Mouse (Mus musculus) c-Kit-positive CD71-positive TER-119-positive erythroid progenitor cells, embryonic 14.5 days (primary cell): ENCODE data around the gene Pcdh19.

ENCODE experiments used
- DNase-seq: peaks from one replicate; pipeline ENCODE4 v3.0.0-alpha.2; 2013; ENCODE audit warnings: low spot score

Pcdh19 gene

GRCm38 (mm10) chrX:133657308-133658302 lies 31.2 kb downstream of the Pcdh19 start:
- DNase-seq, result no peak

GRCm38 (mm10) chrX:133655876-133656538 lies 32.8 kb downstream of the Pcdh19 start:
- DNase-seq, result no peak

DNA sequence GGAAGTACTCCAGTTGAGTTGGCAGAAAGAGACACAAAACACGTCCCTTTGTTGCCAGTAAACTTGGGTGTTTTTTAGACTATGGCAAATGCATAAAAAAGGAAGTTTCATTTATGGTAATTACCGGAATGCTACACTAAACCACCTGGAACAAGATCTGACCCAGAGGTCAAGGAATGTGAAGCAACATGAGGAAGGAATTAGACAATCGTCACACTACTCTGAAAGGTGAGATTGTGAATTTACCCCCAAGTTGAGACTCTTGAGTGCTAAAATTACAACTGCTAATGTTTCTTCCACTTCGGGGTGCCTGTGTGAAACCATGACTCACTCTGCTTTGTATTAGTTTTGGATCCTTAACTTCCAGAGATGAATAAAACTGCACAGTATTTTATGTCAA lies 33.6 kb downstream of the Pcdh19 start:
- no peak for DNase-seq

- DNase-seq, result no peak
These were observed 35.7 kb downstream of the Pcdh19 start for GRCm38 (mm10) chrX:133653071-133653470.

DNA sequence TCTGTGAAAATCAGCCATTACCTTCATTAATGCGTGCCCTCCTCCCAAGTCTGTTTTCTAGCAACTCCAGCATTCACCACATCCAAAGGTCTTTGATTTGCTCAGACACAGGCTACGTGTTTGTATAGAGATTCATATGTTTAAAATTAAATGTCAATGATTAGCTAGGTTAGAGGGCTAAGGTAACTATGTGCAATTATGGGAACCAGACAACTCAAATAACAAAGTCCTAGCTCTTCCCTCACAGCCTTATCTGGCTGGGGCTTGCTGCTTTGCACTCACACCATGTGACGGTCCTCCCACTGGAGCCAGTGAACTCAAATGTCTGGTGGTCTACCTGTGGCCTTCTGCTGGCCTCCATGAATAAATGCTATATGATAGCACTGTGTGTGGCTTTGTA lies 38.4 kb downstream of the Pcdh19 start:
- DNase-seq, result no peak

- no peak for DNase-seq
These were observed 41.0 kb downstream of the Pcdh19 start for GRCm38 (mm10) chrX:133647809-133648208.

DNA sequence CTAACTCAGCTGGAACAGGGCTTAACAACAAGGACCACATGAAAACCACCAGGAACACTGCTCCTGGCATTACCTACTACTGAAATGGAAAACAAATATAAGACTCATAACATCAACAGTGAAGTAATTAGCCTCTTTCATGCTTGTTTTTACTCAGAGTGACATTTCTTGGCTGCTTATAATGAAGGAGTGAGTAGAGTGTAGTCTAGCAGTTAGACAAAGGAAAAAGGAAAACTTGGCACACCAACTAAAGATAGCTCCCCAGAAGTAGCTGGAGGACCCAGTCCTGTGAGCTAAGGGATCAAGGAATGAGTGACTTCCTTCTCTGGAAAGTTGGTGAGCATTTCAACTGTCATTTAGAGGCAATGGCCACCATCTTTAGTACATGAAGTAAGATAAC lies 49.3 kb downstream of the Pcdh19 start:
- DNase-seq, result no peak

DNA sequence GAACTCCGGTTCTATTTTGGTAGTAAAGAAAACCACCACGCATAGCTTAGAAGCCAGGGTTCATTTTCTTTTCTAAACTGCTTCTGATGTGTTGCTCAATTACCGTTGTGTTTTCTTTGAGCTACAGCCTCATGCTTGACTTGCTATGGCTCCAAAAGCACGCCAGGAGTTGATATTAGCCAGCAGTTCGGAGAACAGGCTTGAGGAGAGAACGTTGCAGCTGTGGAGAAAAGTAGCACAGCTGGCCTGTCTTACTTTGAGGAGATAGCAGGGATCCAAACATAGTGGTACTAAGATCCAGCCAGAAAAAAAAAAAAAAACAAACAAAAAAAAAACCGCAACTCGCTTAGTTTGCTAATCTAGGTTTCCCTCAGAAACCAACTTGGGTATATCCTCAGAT lies 59.2 kb downstream of the Pcdh19 start:
- no peak for DNase-seq

- no peak for DNase-seq
These were observed 70.6 kb downstream of the Pcdh19 start for GRCm38 (mm10) chrX:133618222-133618621.

DNA sequence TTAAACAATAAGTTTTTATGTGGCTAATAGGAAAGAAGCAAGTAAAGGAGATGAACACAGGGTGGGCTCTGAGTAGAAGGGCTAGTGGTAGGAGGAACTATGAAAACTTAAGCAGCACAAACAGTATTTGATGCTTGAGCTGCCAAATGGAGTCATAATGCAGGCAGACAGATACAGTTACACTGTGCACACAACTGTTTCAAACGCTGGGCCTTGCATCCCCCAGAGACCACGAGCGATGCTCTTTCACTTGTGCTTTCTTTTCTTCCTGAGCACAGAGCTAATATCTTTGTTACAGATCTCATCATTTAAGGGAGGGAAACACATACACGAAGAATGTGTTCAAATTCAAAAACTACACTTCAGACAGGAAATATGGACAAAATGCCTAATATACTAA lies 83.0 kb downstream of the Pcdh19 start:
- no peak for DNase-seq

DNA sequence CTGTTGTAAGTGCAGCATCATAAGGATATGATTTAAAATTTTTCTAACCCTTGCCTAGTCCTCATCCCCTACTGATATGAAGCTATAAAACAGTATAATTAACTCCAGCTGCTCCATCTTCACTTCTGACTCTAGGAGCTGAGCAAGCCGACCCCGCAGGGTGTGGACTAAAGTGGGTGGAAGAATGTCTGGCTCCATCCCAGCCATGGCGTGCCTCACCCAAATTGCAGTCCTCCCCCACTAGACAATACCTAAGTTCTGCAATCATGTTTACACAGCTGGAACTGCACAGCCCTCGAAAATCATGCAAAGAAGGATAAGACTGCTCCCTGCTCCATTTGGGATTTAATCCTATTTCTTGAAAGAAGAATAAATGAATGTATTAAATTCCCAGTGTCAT lies 84.5 kb downstream of the Pcdh19 start:
- no peak for DNase-seq

DNA sequence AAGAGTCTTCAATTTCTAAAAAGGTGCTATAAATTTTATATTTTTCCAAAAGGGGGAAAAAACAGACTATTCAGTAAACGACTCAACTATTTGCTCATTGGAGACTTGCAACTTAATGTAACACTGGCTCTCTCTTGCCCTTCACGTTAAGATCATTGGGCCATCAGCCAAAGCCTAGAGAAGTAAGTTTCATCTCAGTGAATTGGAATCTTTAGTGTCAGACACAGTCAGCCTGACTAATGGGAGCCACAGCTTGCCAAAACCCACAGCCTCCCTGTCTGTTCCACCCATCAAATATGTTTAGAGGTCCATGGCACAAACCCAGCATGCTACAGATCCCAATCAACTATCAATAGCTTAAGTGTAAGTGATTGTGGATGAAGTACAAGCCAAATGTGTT lies 86.7 kb downstream of the Pcdh19 start:
- DNase-seq, result no peak

- no peak for DNase-seq
These were observed 87.1 kb downstream of the Pcdh19 start for GRCm38 (mm10) chrX:133601658-133602057.

DNA sequence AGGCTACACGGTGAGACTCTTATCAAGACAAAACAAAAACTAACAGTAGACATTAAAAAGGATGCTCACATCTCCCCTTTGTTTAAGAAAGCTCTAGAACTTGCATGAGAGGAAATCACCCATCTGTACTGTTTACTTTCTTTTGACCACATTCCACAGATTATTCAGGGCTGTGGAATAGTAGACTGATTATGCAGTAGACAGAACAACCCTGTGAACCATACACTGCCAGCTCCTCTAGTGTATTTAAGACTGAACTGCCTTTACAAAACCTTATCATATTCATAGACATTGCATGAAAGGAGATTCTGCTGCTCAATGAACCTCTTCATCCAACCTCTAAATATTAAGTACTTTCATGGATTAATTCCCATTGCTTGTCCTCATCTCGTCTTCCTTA lies 87.6 kb downstream of the Pcdh19 start:
- no peak for DNase-seq

DNA sequence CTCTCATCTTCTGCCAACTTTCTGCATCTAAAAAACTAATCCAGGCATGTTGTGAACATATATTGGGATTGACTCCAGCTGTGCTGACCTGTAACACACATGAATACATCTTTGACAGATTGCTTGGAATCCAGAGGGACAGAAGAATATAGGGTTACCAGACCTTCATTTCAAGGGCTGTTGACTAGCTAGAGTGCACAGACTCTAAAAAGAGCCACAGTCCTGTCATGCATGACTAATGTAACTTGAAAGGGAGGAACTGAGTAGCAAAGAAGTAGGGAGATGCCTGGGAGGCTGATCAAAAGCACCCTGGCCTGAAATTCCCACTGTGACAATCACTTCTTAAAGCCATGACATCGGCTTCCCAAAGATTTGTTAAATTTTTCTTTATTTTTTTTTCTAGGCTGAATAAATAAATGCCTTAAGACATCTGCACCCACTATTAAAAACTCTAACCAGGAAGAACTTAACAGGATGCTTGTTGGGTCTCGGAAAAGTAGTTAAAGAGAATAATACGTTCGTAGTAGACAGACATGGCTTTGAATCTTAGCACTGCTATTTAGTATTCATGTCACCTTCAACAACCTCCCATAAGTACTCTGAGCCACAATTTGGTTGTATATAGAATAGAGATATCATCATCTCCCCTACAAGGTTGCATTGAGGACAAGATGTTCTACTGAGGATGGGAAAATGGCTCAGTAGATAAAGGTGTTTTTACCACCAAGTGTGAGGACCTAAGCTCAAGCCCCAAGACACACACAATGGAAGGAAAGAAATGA lies 113.0 kb downstream of the Pcdh19 start:
- DNase-seq, result no peak

DNA sequence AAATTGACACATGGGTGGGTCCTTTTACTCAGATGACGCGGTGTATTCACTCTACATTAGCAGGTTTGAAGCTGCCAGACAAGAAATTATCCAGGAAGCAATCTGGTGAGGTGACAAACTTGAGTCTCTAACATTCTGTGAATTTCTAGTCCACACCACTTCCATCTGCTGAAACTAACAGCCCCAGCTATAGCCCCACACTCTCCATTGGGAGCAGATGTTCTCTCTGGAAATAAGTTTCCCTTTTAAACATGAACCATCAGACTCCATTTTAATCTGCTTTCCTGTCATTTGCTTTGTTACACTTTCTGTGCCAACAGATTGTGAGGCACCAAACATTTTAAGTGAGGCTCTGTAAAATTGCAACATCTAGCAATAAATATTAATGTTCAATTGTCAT lies 123.4 kb downstream of the Pcdh19 start:
- DNase-seq, result no peak
